Mouse (Mus musculus): ENCODE data around the gene Fbxw9.
"Not testable (repeated sequence)": the region's sequence is repeated elsewhere in the genome, so short reads cannot be mapped to it uniquely, and the experiment has no call there.

Fbxw9 gene

DNA sequence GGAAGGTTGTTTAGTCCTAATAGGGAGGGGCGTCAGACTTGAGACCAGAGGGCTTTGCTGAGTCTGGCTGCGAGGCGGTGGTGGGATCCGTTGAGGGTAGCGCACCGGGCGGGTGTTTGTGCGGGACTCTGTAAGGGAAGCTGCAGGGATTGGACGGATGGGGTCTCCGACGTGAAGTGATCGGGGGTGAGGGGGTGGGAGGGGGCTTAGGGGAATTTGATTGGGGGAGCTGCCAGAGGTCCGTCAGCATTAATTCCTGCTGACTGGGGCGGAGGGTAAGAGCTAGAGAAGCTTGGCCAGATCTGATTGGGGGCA is 22.5 kb upstream of the Fbxw9 start:
- DNase-seq (ENCODE audit: low spot score) = peak; percentile 78

DNA sequence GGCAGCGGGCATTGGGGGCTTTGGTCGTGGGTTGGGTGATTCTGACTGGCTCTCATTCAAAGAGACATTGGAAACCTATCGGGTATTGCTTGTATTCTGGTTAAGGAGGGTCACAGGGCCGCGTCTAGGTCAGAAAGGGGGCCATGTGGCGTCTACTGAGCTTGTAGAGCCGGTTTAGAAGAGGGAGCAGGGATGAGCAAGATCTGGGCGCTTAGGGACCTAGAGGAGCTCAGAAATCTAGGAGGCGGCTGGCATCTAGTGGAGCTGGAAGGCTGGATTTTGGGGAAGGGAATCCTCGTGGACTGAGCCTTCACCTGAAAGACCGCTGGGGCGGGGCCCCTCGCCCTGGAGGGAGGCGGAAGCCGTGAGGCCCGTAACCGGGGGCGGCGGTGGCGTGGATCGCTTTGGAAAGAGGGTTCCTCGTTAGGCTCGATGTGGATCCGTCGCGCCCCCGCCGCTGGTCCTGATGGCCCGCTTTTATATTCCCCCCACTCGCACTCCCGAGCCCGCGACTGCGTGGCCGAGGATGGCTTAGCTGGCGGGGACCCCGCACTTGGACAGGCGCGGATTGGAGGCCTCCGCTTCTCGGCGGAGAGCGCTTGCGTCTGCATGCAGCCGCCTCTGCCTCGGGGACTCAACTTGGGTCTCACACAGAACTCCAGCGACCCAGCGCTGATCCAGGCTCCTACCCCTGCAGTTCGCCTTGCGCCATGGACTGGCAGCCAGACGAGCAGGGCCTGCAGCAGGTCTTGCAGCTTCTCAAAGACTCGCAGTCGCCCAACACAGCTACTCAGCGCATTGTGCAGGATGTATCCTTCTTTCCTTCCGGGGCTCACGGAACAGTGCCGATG is 21.9 kb upstream of the Fbxw9 start:
- DNase-seq (ENCODE audit: low spot score) = no peak

DNA sequence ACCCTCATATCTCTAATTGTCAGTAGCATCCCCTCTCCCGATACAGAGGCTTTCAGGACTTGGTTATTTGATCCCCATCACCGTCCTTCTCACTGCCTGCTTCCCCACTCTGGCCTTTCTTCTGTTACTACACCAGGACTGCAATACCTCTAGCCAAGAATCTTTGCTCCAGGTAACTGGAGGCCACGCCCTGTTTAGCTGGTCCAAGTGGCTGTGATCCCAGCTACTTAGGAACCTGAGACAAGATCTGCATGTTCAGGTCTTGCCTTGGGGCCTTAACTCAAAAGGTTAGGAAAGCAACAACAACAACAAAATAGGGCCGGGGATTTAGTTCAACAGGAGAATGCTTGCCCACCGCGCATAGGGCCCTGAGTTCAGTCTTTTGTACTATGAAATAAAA is 16.2 kb upstream of the Fbxw9 start:
- no peak for DNase-seq (ENCODE audit: low spot score)

- no peak for DNase-seq (ENCODE audit: low spot score)
These were observed 2.5 kb upstream of the Fbxw9 start for GRCm38 (mm10) chr8:85057367-85057766.

DNA sequence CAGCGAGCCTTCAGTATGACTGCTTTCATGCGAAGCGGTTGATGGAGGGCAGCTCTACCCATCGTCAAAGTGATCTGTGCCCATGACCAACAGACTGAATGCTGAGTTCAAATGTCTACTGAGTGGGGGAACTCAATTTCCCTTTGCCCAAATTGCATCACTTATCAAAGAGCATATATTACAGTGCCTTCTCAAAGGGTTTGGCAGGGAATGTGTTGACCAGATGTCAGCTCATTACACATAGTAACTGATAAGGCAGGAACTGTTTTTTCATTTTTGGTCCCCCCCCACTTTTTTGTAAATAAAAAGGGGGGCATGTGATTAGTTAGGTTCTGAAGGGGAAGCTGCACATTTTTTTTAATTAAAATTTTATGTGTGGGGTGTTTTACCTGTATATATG is 2.7 kb downstream of the Fbxw9 start:
- DNase-seq (ENCODE audit: low spot score) = no peak

DNA sequence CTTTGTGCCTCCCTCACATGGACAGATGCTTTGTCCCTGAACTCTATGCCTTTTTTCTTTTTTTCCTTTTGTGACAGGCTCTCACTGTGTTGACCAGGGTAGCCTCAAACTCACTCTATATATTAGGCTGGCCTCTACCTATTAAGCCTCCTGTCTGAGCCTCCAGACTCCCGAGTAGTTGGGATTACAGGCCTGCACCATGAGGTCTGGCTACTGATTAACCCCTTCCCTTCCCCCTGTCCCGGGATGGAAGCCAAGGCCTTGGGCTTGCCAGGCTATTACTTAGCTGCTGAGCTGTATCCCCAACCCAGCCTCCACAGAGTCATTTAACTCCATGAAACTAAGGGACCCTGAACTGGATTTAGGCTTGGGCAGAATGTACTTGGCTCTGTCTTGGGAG is 5.4 kb downstream of the Fbxw9 start:
- no peak for DNase-seq (ENCODE audit: low spot score)

GRCm38 (mm10) chr8:85067155-85067554 is 7.3 kb downstream of the Fbxw9 start:
- DNase-seq (ENCODE audit: low spot score) = no peak

DNA sequence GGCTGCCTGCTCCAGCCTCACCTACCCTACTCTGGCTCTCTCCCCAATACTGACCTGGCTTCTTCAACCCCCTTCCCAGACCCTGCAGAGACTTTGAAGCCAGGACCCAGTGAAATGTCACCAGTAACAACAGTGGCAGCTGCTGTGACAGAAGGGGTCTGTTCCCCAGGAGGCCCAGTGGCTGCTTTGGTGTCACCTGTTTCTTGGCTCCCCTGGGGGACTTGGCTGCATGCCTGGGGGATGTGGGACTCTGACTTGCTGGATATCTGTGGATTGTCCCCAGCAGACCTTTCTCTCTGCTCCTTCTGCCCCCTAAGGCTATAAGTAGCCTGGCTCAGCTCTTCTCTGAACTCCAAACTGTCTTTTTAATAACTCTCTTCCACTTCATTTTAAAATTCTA is 8.1 kb downstream of the Fbxw9 start, which contains the start of gene Gm5741:
Gm5741 (minus strand) TSS at position 1 of the 400 bp plus-strand sequence.
- DNase-seq (ENCODE audit: low spot score) = no peak

DNA sequence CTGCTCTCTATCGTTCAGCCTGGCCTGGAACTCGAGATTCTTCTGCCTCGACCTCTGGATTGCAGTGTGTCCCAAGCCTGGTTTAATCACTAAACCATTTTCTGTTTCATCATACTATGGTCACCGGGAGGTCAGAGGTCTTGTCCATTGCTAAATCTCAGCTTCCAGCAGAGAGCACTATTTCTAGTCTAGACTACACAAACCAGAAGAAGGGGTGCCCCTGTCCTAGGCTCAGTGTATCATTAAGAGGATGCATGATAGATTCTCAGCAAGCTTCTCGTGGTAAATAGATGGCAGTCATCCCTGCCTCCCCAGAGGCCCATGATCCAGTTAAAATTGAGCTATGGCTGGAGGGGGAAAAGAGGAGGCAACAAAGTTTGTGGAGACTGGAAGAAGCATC is 11.2 kb downstream of the Fbxw9 start:
- peak; percentile 44 for DNase-seq (ENCODE audit: low spot score)

- peak; percentile 97 for DNase-seq (ENCODE audit: low spot score)
These were observed 11.8 kb downstream of the Fbxw9 start, which contains the start of gene Dhps for GRCm38 (mm10) chr8:85071514-85072281. TSS of gene Dhps (plus strand) at chr8:85071757.

- no peak for DNase-seq (ENCODE audit: low spot score)
These were observed 12.6 kb downstream of the Fbxw9 start for GRCm38 (mm10) chr8:85072364-85072929.

GRCm38 (mm10) chr8:85073041-85073612 is 13.3 kb downstream of the Fbxw9 start:
- DNase-seq (ENCODE audit: low spot score) = no peak

DNA sequence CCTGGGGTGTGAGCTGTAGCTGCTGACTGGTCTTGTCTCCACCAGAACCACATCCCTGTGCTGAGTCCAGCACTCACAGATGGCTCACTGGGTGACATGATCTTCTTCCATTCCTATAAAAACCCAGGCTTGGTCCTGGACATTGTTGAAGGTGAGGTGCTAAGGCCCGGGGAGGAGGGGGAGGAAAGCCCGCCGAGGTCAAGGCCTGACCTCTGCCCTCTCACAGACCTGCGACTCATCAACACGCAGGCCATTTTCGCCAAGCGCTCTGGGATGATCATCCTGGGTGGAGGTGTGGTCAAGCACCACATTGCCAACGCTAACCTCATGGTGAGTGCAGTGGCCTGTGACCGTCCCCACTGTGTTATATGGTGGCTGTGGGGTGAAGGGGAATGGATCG is 14.3 kb downstream of the Fbxw9 start:
- no peak for DNase-seq (ENCODE audit: low spot score)

GRCm38 (mm10) chr8:85074617-85075016 is 14.8 kb downstream of the Fbxw9 start:
- DNase-seq (ENCODE audit: low spot score) = no peak

GRCm38 (mm10) chr8:85076001-85076400 is 16.1 kb downstream of the Fbxw9 start:
- DNase-seq (ENCODE audit: low spot score) = peak; percentile 58

GRCm38 (mm10) chr8:85076993-85077392 is 17.1 kb downstream of the Fbxw9 start:
- DNase-seq (ENCODE audit: low spot score) = peak; percentile 93

DNA sequence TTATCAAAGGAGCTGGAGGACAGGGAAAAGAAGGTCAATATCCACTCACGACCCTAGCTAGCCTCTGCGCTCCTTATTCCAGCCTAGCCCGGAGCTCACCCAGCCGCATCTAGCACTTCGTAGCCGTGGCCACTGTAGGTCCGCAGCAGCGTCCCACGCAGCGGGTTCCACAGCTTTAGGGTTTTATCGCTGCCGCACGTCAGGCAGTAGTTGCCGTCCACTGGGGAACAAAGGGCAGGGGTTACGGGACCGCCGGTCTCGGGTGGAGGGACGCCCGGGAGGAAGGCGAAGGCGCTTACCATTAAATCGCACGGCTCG is 20.3 kb downstream of the Fbxw9 start:
- no peak for DNase-seq (ENCODE audit: low spot score)

GRCm38 (mm10) chr8:85080532-85081215 is 20.8 kb downstream of the Fbxw9 start, which contains the start of gene Wdr83os:
TSS of gene Wdr83os (plus strand) at chr8:85080740.
- DNase-seq (ENCODE audit: low spot score) = peak; percentile 85

- DNase-seq (ENCODE audit: low spot score) = peak; percentile 72
These were observed 21.3 kb downstream of the Fbxw9 start, which contains the start of gene Wdr83 for GRCm38 (mm10) chr8:85081216-85081555. TSS of gene Wdr83 (minus strand) at chr8:85081306.

DNA sequence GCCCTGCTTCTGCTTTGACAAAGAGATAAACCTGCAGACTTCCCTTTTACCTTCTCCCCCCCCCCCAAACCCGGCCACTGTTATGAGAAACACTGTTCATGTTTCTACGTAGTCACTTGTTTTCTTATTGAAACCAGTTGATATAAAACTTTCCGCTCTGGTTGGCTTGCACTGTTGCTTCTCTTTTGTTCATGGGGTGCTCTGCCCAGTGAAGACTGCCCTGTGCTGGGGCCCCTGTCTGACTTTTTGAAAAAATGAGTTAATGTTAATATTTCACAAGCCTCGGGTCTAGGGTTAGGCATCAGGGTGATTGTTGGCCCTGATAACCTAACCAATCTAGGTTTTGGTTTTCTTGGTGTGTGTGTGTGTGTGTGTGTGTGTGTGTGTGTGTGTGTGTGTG is 22.3 kb downstream of the Fbxw9 start:
- DNase-seq (ENCODE audit: low spot score) = not testable (repeated sequence)

DNA sequence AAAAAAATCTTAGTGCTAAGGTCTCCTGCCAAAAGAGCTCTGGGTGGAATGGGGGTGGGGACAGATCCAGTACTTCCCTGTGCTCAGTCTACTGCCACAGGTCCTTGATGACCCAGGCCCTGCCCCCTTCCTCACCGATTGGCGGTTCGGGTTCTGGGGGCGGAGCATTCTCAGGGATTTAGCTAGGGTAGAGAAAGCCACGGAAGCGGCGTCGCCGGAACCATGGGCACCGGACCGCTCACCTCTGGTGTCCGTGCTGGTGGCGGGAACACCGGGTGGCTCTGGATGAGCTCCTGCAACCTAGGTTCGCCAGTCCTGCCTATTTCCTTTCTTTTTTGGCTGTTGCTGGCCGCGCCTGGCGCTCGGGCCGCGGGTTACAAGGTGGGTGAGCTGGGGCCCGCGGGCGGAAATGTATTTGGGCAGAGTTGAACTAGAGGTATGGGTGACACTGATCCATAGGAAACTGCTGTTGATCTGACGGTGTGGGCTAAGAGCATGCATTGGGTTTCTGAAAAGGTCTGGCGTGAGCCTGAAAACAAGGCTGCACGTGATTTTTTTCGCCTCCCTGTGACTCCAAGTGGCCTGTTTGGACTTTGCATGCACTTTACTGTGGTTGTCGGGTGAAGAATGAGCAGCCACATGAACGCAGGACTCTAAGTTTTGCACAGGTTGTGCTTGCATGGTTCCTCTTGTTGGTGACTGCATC is 23.4 kb downstream of the Fbxw9 start, which contains the start of gene Man2b1:
Man2b1 (plus strand) TSS at position 163 of the 706 bp plus-strand sequence.
- DNase-seq (ENCODE audit: low spot score) = peak; percentile 88
